Mouse (Mus musculus) ES-Bruce4 (cell line): ENCODE measurements at regions not wholly inside any gene's neighbourhood (a gene's known extent, or its start where the extent isn't known, plus 50 kb on each side); places are given as distances from the start of the nearest gene placed in this dataset.

ENCODE experiments used
- H3K27ac ChIP-seq: 2 replicates; pipeline ENCODE4 v1.5.1; 2012; ENCODE audit warnings: low read length, inconsistent platforms; ENCODE audit not compliant: insufficient read depth
- H3K27me3 ChIP-seq: 2 replicates; pipeline ENCODE4 v1.6.1; 2012; ENCODE audit warnings: mild to moderate bottlenecking, low read length, inconsistent platforms; ENCODE audit not compliant: control insufficient read depth, poor library complexity, insufficient read depth, severe bottlenecking
- H3K36me3 ChIP-seq: 2 replicates; pipeline ENCODE4 v1.6.1; 2012; ENCODE audit warnings: inconsistent platforms, mild to moderate bottlenecking, low read length, moderate library complexity; ENCODE audit not compliant: control insufficient read depth, poor library complexity, insufficient read depth, severe bottlenecking
- H3K4me1 ChIP-seq: one replicate; pipeline ENCODE4 v1.8.1; 2011; ENCODE audit warnings: low read length; ENCODE audit not compliant: control insufficient read depth, insufficient read depth
- H3K4me3 ChIP-seq: 2 replicates; pipeline ENCODE4 v1.5.1; 2011; ENCODE audit warnings: low read depth, mild to moderate bottlenecking, low read length
- H3K9ac ChIP-seq: 2 replicates; pipeline ENCODE4 v1.6.1; 2012; ENCODE audit warnings: low read depth, mild to moderate bottlenecking, inconsistent platforms; ENCODE audit not compliant: poor library complexity, severe bottlenecking
- H3K9me3 ChIP-seq: replicated peaks from 2 replicates; pipeline ENCODE4 v1.6.1; 2012; ENCODE audit warnings: mild to moderate bottlenecking, low read length, inconsistent platforms; ENCODE audit not compliant: control insufficient read depth, poor library complexity, insufficient read depth, severe bottlenecking
- CTCF ChIP-seq: IDR thresholded peaks from one replicate; pipeline ENCODE4 v1.8.1; 2011; ENCODE audit warnings: low read depth, low read length
- EP300 ChIP-seq: IDR thresholded peaks from 2 replicates; pipeline ENCODE4 v1.6.1; 2011; ENCODE audit warnings: low read depth, low read length; ENCODE audit not compliant: insufficient read depth
- POLR2A ChIP-seq: IDR thresholded peaks from one replicate; pipeline ENCODE4 v1.8.1; 2011; ENCODE audit warnings: low read length; ENCODE audit not compliant: insufficient read depth

- H3K27me3 ChIP-seq: no peaks in the 10 kb centered on the region
- no peaks in the 10 kb centered on the region for H3K36me3 ChIP-seq
- no peaks in the 10 kb centered on the region for H3K9me3 ChIP-seq
- H3K27ac ChIP-seq: no peak overlapping the region
- no peak for TF ChIP-seq EP300
- no peak for TF ChIP-seq CTCF
- TF ChIP-seq POLR2A: no peak
- no peak overlapping the region for H3K4me3 ChIP-seq
- no peak overlapping the region for H3K9ac ChIP-seq
- no peaks in the 10 kb centered on the region for H3K4me1 ChIP-seq
Observed at GRCm38 (mm10) chr9:14081138-14081537, 193.7 kb upstream of the Sesn3 start.

GRCm38 (mm10) chr9:14086201-14086600, 188.7 kb upstream of the Sesn3 start:
- TF ChIP-seq CTCF (no peak), EP300 (no peak)
- Histone ChIP-seq H3K36me3 (no peaks in the 10 kb centered on the region), H3K9me3 (no peaks in the 10 kb centered on the region), H3K4me1 (no peaks in the 10 kb centered on the region), H3K4me3 (no peak overlapping the region), H3K9ac (no peak overlapping the region), H3K27ac (no peak overlapping the region), H3K27me3 (no peaks in the 10 kb centered on the region)

GRCm38 (mm10) chr9:14086611-14087010, 188.3 kb upstream of the Sesn3 start:
- H3K27me3 ChIP-seq: no peaks in the 10 kb centered on the region
- no peak overlapping the region for H3K9ac ChIP-seq
- no peak overlapping the region for H3K4me3 ChIP-seq
- TF ChIP-seq POLR2A (no peak), CTCF (no peak)
- no peaks in the 10 kb centered on the region for H3K36me3 ChIP-seq
- no peaks in the 10 kb centered on the region for H3K4me1 ChIP-seq
- no peak overlapping the region for H3K27ac ChIP-seq
- H3K9me3 ChIP-seq: no peaks in the 10 kb centered on the region

GRCm38 (mm10) chr9:14087874-14088273, 187.0 kb upstream of the Sesn3 start:
- H3K9ac ChIP-seq: no peak overlapping the region
- H3K36me3 ChIP-seq: no peaks in the 10 kb centered on the region
- no peak overlapping the region for H3K27ac ChIP-seq
- H3K4me1 ChIP-seq: no peaks in the 10 kb centered on the region
- H3K9me3 ChIP-seq: no peaks in the 10 kb centered on the region
- H3K4me3 ChIP-seq: no peak overlapping the region
- no peak for TF ChIP-seq POLR2A
- TF ChIP-seq CTCF: no peak
- TF ChIP-seq EP300: no peak
- no peaks in the 10 kb centered on the region for H3K27me3 ChIP-seq

- Histone ChIP-seq H3K9me3 (no peaks in the 10 kb centered on the region), H3K36me3 (no peaks in the 10 kb centered on the region), H3K27me3 (no peaks in the 10 kb centered on the region), H3K9ac (no peak overlapping the region), H3K27ac (no peak overlapping the region), H3K4me3 (no peak overlapping the region), H3K4me1 (no peaks in the 10 kb centered on the region)
- TF ChIP-seq CTCF (no peak), EP300 (no peak), POLR2A (no peak)
Observed at GRCm38 (mm10) chr9:14089791-14090256, 185.0 kb upstream of the Sesn3 start.

DNA sequence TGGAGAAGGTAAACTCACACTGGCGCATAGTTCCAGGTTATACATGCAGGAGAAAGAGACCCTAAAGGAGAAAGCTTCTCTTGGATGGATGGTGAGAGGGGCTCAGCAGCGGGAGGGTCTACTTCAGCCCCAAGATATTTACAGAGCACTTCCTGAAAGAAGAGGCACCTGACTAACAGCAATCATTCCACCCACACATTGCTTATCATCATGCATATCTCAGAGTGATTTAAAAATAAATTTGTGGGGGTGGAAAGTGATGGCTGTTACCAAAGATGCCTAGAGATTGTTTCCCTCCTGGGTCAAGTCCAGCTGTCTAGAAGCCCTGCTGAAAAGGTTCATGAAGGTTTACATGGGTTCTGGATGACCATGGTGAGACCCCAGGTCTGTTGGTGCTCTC, 184.4 kb upstream of the Sesn3 start:
- Histone ChIP-seq H3K27ac (no peak overlapping the region), H3K4me1 (no peaks in the 10 kb centered on the region), H3K9ac (no peak overlapping the region), H3K27me3 (no peaks in the 10 kb centered on the region), H3K36me3 (no peaks in the 10 kb centered on the region), H3K9me3 (no peaks in the 10 kb centered on the region), H3K4me3 (no peak overlapping the region)
- no peak for TF ChIP-seq POLR2A
- no peak for TF ChIP-seq CTCF
- TF ChIP-seq EP300: no peak
